Mouse (Mus musculus) liver, embryonic 14.5 days (tissue): ENCODE measurements around the gene Gjc1. TPM values are rescaled to one million over a fixed set of nuclear protein-coding genes. Genes with fewer than 3 reads are reported as not detected.

ENCODE experiments used
- ATAC-seq: fragments of 200-750 bp; cut with Nextera tagmentation; 2 replicates; pipeline ENCODE4 v1.8.0; 2017; ENCODE audit warnings: moderate number of reproducible peaks, mild to moderate bottlenecking, moderate library complexity; ENCODE audit not compliant: insufficient read depth
- DNase-seq, 3 experiments: peaks; one replicate each; pipeline ENCODE4 v3.0.0-alpha.2; 2012 to 2013; ENCODE audit warnings: low read depth in 3 of 3, low spot score in 3 of 3
- H3K27ac ChIP-seq: fragments of 300-500 bp; sonication (generic); 2 replicates; pipeline ENCODE4 v1.5.1; 2014; ENCODE audit warnings: moderate library complexity, mild to moderate bottlenecking, control low read depth, inconsistent platforms
- H3K27me3 ChIP-seq: fragments of 300-500 bp; sonication (generic); 2 replicates; pipeline ENCODE4 v1.6.1; 2014; ENCODE audit warnings: mild to moderate bottlenecking, low read length, moderate library complexity; ENCODE audit not compliant: control insufficient read depth, insufficient read depth
- H3K36me3 ChIP-seq: fragments of 300-500 bp; sonication (generic); replicated peaks from 2 replicates; pipeline ENCODE4 v1.6.1; 2014; ENCODE audit warnings: low read depth; ENCODE audit not compliant: control insufficient read depth, insufficient read depth
- H3K4me1 ChIP-seq, 2 experiments: fragments of 200-500 bp in 1 of 2; fragments of 300-500 bp in 1 of 2; sonication (generic) in 1 of 2; replicated peaks; 2 replicates each; pipeline ENCODE4 v1.6.1; 2012 to 2014; ENCODE audit warnings: antibody characterized with exemption in 1 of 2, inconsistent platforms in 1 of 2, low read length in 1 of 2; ENCODE audit not compliant: control insufficient read depth in 2 of 2, insufficient read depth in 2 of 2
- H3K4me2 ChIP-seq: fragments of 300-500 bp; sonication (generic); 2 replicates; pipeline ENCODE4 v1.6.1; 2014; ENCODE audit warnings: low read depth, mild to moderate bottlenecking, control low read depth, moderate library complexity
- H3K4me3 ChIP-seq, 2 experiments: fragments of 200-500 bp in 1 of 2; fragments of 300-500 bp in 1 of 2; sonication (generic) in 1 of 2; 2 replicates each; pipeline ENCODE4 v1.5.1; 2012 to 2014; ENCODE audit warnings: low read depth in 2 of 2, low read length in 2 of 2, mild to moderate bottlenecking in 2 of 2, control low read depth in 1 of 2, inconsistent platforms in 1 of 2, moderate library complexity in 1 of 2; ENCODE audit not compliant: insufficient read depth in 1 of 2
- H3K9ac ChIP-seq: fragments of 300-500 bp; sonication (generic); replicated peaks from 2 replicates; pipeline ENCODE4 v1.6.1; 2014; ENCODE audit warnings: mild to moderate bottlenecking, control low read depth, moderate library complexity
- H3K9me3 ChIP-seq: fragments of 300-500 bp; sonication (generic); 2 replicates; pipeline ENCODE4 v1.6.1; 2016; ENCODE audit warnings: low read length, mixed read lengths; ENCODE audit not compliant: control insufficient read depth
- CTCF ChIP-seq: IDR thresholded peaks from 2 replicates; pipeline ENCODE4 v1.5.1; 2016; ENCODE audit warnings: antibody characterized with exemption, low read depth, control low read depth
- EP300 ChIP-seq: IDR thresholded peaks from 2 replicates; pipeline ENCODE4 v1.6.1; 2016; ENCODE audit warnings: antibody characterized with exemption, low read depth
- WGBS: fragments of 180-500 bp; shearing (Covaris S2); extraction: QIAGEN DNeasy Blood & Tissue Kit; methylation state at CpG from one replicate; pipeline ENCODE4 v1.1.7; 2014; ENCODE audit not compliant: insufficient replicate concordance; 5-methylcytosine and 5-hydroxymethylcytosine counted together
- polyA plus RNA-seq, 2 experiments: library from polyadenylated mRNA; depleted of rRNA in 1 of 2; stranded (reverse) in 1 of 2; unstranded in 1 of 2; fragments of >200 nt; fragmentation: Nextera tagmentation in 1 of 2; extraction: Ambion mirVana in 1 of 2; gene quantifications; 2 replicates each; pipeline versions ENCODE4 v1.2.1 to v1.2.3; 2012 to 2014

Gjc1 gene
- polyA plus RNA-seq, 2 experiments = 1.1 to 1.7 TPM

DNA sequence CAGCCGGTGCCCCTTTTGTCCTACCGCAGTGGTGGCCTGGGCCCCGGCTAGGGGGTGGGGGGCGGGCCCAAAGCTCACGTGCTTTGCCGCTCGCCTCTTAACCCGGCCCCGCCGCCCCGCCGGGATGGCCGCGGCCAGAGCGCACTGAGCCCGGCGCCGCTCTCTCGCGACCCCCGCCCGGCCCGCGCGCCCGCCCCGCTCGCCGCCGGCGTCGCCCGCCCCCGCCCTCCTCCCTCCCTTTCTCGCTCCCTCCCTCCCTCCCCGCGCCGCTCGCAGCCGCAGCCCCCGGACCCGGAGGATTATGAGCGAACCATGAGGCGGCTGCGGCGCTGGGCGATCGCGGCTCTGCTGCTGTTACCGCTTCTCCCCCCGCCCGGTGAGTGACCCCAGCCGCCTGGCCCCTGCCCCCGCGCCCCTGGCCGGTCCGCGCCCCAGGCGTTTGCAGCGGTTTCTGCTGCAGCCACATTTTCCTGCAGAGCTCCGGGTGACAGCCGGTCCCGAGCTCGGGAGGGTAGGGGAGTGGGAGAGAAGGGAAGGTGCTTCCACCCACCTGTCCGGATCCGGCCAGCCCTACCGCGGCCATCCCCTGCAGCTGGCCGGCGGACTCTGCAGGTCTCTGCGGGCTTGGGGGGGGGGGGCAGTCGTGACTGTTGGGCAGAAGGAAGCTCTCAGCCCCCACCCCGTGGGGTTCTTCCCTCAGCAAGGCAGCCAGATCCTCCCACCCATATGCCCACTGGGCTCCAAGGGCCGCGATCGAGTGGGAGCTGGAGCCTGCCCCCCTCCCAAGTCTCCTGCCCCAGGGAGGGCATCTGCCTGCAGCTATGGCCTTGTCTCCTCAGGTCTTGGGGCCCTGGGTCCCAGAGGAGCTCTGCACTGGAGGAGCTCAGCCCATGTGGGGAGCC, 57.9 kb downstream of the Gjc1 start, which contains the start of gene Adam11:
Adam11 (plus strand) TSS at position 131 of the 902 bp plus-strand sequence.
- ATAC-seq (no peak), DNase-seq (no peak)
- no peaks in the 10 kb centered on the region for H3K4me1 ChIP-seq
- H3K9me3 ChIP-seq = no peaks in the 10 kb centered on the region
- no peak within 1 kb of the TSS for H3K27ac ChIP-seq
- H3K36me3 ChIP-seq = no peaks in the 10 kb centered on the region
- WGBS = under 1% methylated on average over 74 of the region's 76 CpGs
- H3K4me2 ChIP-seq = peak within 1 kb of the TSS; percentile 65
- peak within 1 kb of the TSS in 1 of 2 experiments; percentile 51; a peak in 2 of 4 replicates for H3K4me3 ChIP-seq
- no peak for TF ChIP-seq EP300
- peaks cover 31% of the 10 kb centered on the region for H3K27me3 ChIP-seq
- no peak within 1 kb of the TSS for H3K9ac ChIP-seq

DNA sequence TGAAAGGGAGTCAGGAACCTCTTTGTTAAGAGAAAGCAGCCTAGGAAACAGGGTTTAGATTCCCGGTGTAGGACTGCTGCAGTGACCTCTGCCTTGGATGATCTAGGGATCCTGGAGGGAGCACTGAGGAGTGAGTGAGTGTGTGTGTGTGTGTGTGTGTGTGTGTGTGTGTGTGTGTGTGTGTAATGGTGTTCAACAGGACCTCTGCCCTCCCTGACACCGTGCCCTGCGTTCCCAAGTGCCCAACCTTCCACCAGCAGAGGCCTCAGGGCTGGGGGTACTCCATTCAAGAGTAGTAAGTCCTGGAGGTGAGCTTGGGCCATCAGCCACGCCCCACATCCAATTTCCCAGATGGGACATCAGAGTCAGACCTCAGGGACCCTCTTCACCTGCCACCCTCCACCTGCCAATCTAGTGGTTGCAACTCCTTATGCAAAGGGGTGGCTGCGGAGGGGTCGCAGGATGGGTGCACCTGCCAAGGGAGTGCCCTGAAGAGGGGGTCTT, 58.6 kb downstream of the Gjc1 start:
- H3K4me2 ChIP-seq = peak overlapping the region; percentile 65
- no peak overlapping the region for H3K9ac ChIP-seq
- TF ChIP-seq EP300 = no peak
- TF ChIP-seq CTCF = no peak
- no peak for ATAC-seq
- peak overlapping the region in 1 of 2 experiments; percentile 51; a peak in 1 of 4 replicates for H3K4me3 ChIP-seq
- no peak overlapping the region for H3K27ac ChIP-seq
- 38% methylated on average over 6 of the region's 6 CpGs for WGBS
- H3K4me1 ChIP-seq = no peaks in the 10 kb centered on the region
- peaks cover 31% of the 10 kb centered on the region for H3K27me3 ChIP-seq
- no peak for DNase-seq
- H3K9me3 ChIP-seq = no peaks in the 10 kb centered on the region
- H3K36me3 ChIP-seq = no peaks in the 10 kb centered on the region

DNA sequence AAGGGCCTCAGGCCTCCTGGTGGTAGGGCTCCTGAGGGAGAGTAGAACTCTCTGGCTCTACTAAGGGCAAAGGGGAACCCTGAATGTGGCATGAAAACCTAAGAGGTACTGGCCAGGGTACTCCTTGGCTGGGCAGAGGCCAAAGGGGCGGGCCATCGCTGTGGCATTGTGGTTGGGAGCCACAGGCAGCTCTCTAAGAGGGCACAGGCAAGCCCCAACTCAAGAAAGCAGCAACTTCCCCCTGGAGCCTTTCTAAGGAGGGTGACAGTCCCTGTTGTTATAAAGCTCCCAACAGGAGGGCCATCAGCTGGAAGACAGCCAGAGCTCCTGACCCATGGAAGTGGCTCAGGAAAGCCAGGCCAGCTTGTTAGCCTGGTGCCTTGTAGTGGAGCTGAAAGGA, 60.5 kb downstream of the Gjc1 start:
- no peak overlapping the region for H3K9ac ChIP-seq
- H3K4me3 ChIP-seq = no peak overlapping the region
- H3K4me2 ChIP-seq = no peak overlapping the region
- no peaks in the 10 kb centered on the region for H3K9me3 ChIP-seq
- H3K27ac ChIP-seq = no peak overlapping the region
- 55% methylated on average over 2 of the region's 2 CpGs for WGBS
- TF ChIP-seq EP300 (no peak), CTCF (no peak)
- H3K4me1 ChIP-seq = 0 out of 4 replicates have a peak, but pooled peaks cover 0 to 2% of the 10 kb centered on the region in 2 experiments
- DNase-seq = no peak
- ATAC-seq = no peak
- no peaks in the 10 kb centered on the region for H3K36me3 ChIP-seq
- peaks cover 31% of the 10 kb centered on the region for H3K27me3 ChIP-seq

DNA sequence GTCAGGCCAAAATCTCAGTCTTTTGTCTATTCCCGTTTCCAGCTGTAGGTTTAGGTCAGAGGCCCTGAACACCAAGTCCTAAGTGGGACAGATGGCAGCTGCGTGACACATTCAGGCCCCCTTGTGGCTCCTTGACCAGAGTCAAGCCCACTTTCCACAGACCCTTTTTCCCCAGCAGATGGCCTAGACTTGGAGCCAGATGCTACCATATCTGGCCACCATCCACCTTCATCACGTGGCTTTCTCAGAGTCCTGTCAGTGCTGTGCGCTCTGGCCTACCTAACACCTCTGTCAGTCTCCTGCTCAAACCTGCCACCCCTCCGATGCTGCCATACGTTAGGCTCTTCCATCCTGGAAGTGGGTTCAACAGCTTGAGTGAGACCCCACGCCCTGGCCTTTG, 64.1 kb downstream of the Gjc1 start:
- H3K27ac ChIP-seq = no peak overlapping the region
- H3K4me3 ChIP-seq = no peak overlapping the region
- 0 out of 4 replicates have a peak, but pooled peaks cover 0 to 2% of the 10 kb centered on the region in 2 experiments for H3K4me1 ChIP-seq
- no peak overlapping the region for H3K4me2 ChIP-seq
- TF ChIP-seq EP300 (no peak), CTCF (no peak)
- no peaks in the 10 kb centered on the region for H3K9me3 ChIP-seq
- no peaks in the 10 kb centered on the region for H3K36me3 ChIP-seq
- no peak for DNase-seq
- peaks cover 4% of the 10 kb centered on the region; the same call in 1 of the 2 replicates for H3K27me3 ChIP-seq
- no peak overlapping the region for H3K9ac ChIP-seq
- WGBS = 58% methylated on average over 7 of the region's 7 CpGs
- ATAC-seq = no peak

DNA sequence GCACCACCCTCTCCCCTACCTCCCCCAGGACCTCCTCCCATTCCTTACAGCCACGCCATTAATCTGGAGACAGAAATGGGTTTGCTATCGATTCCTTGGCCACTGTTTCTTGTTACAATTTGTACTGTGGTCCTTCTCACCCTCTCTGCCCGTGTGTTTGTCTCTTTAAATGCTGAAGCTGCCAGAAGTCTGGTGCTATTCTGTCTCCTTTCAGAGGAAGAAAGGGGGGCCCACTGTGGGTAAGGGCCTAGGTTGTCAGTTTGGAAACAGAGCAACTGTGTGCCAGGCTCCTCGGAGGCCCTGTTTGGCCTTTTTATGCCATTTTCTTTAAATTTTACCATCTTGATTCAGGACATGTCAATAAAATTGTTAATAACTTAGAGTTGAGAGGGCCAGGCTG, 65.1 kb downstream of the Gjc1 start:
- Histone ChIP-seq H3K9ac (no peak overlapping the region), H3K4me1 (0 out of 4 replicates have a peak, but pooled peaks cover 0 to 2% of the 10 kb centered on the region in 2 experiments), H3K4me3 (no peak overlapping the region), H3K27ac (no peak overlapping the region), H3K4me2 (no peak overlapping the region), H3K27me3 (no peaks in the 10 kb centered on the region), H3K9me3 (no peaks in the 10 kb centered on the region), H3K36me3 (no peaks in the 10 kb centered on the region)
- 26% methylated on average over 4 of the region's 4 CpGs for WGBS
- ATAC-seq (no peak), DNase-seq (no peak)
- no peak for TF ChIP-seq CTCF
- TF ChIP-seq EP300 = no peak
